Mouse (Mus musculus): Measurements from ENCODE around the gene Gm21972. TPM values are rescaled to one million over a fixed set of nuclear protein-coding genes. Genes with fewer than 3 reads are reported as not detected.
A peak's percentile ranks its signal among the peaks of the same experiment; 100 is the strongest.

The Gm21972 gene
- total RNA-seq, 2 experiments from 2014 or later = 2.4 to 4.8 TPM

GRCm38 (mm10) chr1:86160479-86160878 lies 27.0 kb downstream of the Gm21972 start:
- no peak for DNase-seq (ENCODE audit: low spot score in 2 of 2)

GRCm38 (mm10) chr1:86161061-86161460 lies 27.6 kb downstream of the Gm21972 start:
- no peak for DNase-seq (ENCODE audit: low spot score in 2 of 2)

GRCm38 (mm10) chr1:86174602-86175001 lies 41.2 kb downstream of the Gm21972 start:
- no peak for DNase-seq (ENCODE audit: low spot score in 2 of 2)

- no peak for DNase-seq (ENCODE audit: low spot score in 2 of 2)
Measured at GRCm38 (mm10) chr1:86176066-86176465, 42.6 kb downstream of the Gm21972 start.

GRCm38 (mm10) chr1:86178462-86179253 lies 45.2 kb downstream of the Gm21972 start:
- DNase-seq (ENCODE audit: low spot score in 2 of 2) = peak; percentile 76 to 85

GRCm38 (mm10) chr1:86182004-86182709 lies 48.7 kb downstream of the Gm21972 start:
- no peak for DNase-seq (ENCODE audit: low spot score in 2 of 2)

- DNase-seq (ENCODE audit: low spot score in 2 of 2) = no peak
Measured at GRCm38 (mm10) chr1:86183577-86184263, 50.3 kb downstream of the Gm21972 start.

GRCm38 (mm10) chr1:86186762-86187161 lies 53.3 kb downstream of the Gm21972 start:
- DNase-seq (ENCODE audit: low spot score in 2 of 2) = no peak

- no peak for DNase-seq (ENCODE audit: low spot score in 2 of 2)
Measured at GRCm38 (mm10) chr1:86187856-86188255, 54.4 kb downstream of the Gm21972 start.

- no peak for DNase-seq (ENCODE audit: low spot score in 2 of 2)
Measured at GRCm38 (mm10) chr1:86188271-86188670, 54.8 kb downstream of the Gm21972 start.

GRCm38 (mm10) chr1:86189034-86189702 lies 55.7 kb downstream of the Gm21972 start:
- DNase-seq (ENCODE audit: low spot score in 2 of 2) = no peak

GRCm38 (mm10) chr1:86190843-86191242 lies 57.4 kb downstream of the Gm21972 start:
- DNase-seq (ENCODE audit: low spot score in 2 of 2) = no peak

- no peak for DNase-seq (ENCODE audit: low spot score in 2 of 2)
Measured at GRCm38 (mm10) chr1:86194044-86194443, 60.6 kb downstream of the Gm21972 start.

GRCm38 (mm10) chr1:86198276-86198675 lies 64.8 kb downstream of the Gm21972 start:
- DNase-seq (ENCODE audit: low spot score in 2 of 2) = no peak

GRCm38 (mm10) chr1:86199026-86199425 lies 65.6 kb downstream of the Gm21972 start:
- DNase-seq (ENCODE audit: low spot score in 2 of 2) = no peak

GRCm38 (mm10) chr1:86201312-86201711 lies 67.9 kb downstream of the Gm21972 start:
- DNase-seq (ENCODE audit: low spot score in 2 of 2) = no peak

GRCm38 (mm10) chr1:86202617-86203219 lies 69.3 kb downstream of the Gm21972 start:
- no peak for DNase-seq (ENCODE audit: low spot score in 2 of 2)

- DNase-seq (ENCODE audit: low spot score in 2 of 2) = no peak
Measured at GRCm38 (mm10) chr1:86210676-86211075, 77.2 kb downstream of the Gm21972 start.

- no peak for DNase-seq (ENCODE audit: low spot score in 2 of 2)
Measured at GRCm38 (mm10) chr1:86211498-86211897, 78.1 kb downstream of the Gm21972 start.
